Mouse (Mus musculus) G1E (cell line): ENCODE data around the gene Mgat2. TPM values are rescaled to one million over a fixed set of nuclear protein-coding genes. Genes with fewer than 3 reads are reported as not detected.
"Not testable (repeated sequence)": the region's sequence is repeated elsewhere in the genome, so short reads cannot be mapped to it uniquely, and the experiment has no call there.

ENCODE experiments used
- ATAC-seq: 2 replicates; pipeline ENCODE4 v1.8.0; 2016; ENCODE audit warnings: mild to moderate bottlenecking; ENCODE audit not compliant: insufficient number of reproducible peaks, poor library complexity, low FRiP score, severe bottlenecking; ENCODE audit errors: extremely low read depth
- DNase-seq: peaks from one replicate; pipeline ENCODE4 v3.0.0; 2012; ENCODE audit warnings: low spot score
- H3K27me3 ChIP-seq: 2 replicates; pipeline ENCODE4 v1.6.1; 2012; ENCODE audit warnings: mild to moderate bottlenecking, low read length, inconsistent platforms; ENCODE audit not compliant: insufficient read depth
- H3K36me3 ChIP-seq: replicated peaks from 2 replicates; pipeline ENCODE3; 2012; ENCODE audit warnings: mild to moderate bottlenecking, inconsistent platforms
- H3K4me1 ChIP-seq: 2 replicates; pipeline ENCODE4 v1.6.1; 2012; ENCODE audit warnings: low read depth, low read length, inconsistent platforms, mixed read lengths; ENCODE audit not compliant: insufficient read depth
- H3K4me3 ChIP-seq: 2 replicates; pipeline ENCODE4 v1.5.1; 2012; ENCODE audit warnings: low read depth, mild to moderate bottlenecking, inconsistent platforms, low read length, moderate library complexity, mixed read lengths
- H3K9me3 ChIP-seq: replicated peaks from 2 replicates; pipeline ENCODE4 v1.6.1; 2012; ENCODE audit warnings: inconsistent platforms
- CTCF ChIP-seq: IDR thresholded peaks from 2 replicates; pipeline ENCODE4 v1.5.1; 2012; ENCODE audit warnings: low read depth, low read length, inconsistent platforms, mixed read lengths
- GATA1 ChIP-seq: IDR thresholded peaks from 2 replicates; pipeline ENCODE4 v1.6.1; 2012; ENCODE audit warnings: borderline replicate concordance, low read length, inconsistent platforms, mixed read lengths
- GATA2 ChIP-seq: IDR thresholded peaks from 2 replicates; pipeline ENCODE4 v1.6.1; 2012; ENCODE audit warnings: low read depth, low read length, inconsistent platforms, borderline replicate concordance
- POLR2AphosphoS5 ChIP-seq: IDR thresholded peaks from 2 replicates; pipeline ENCODE4 v1.6.1; 2012; ENCODE audit warnings: low read depth, low read length, inconsistent platforms; ENCODE audit not compliant: insufficient replicate concordance
- TAL1 ChIP-seq: conservative IDR thresholded peaks from 2 replicates; pipeline ENCODE4 v1.6.1; 2012; ENCODE audit warnings: low read depth, low read length, inconsistent platforms, mixed read lengths
- polyA plus RNA-seq: library from polyadenylated mRNA; stranded (reverse); fragments of >175 nt; gene quantifications from 2 replicates; pipeline ENCODE4 v1.2.3, GENCODE M21; 2012
- total RNA-seq, 2 experiments: library from RNA; stranded (forward) in 1 of 2; stranded (reverse) in 1 of 2; fragments of 200-1000 nt in 1 of 2; fragments of >200 nt in 1 of 2; fragmentation: Nextera tagmentation in 1 of 2; gene quantifications; 2 replicates each; pipeline ENCODE4 v1.2.3; 2014 to 2017

The Mgat2 gene
- total and polyA plus RNA-seq, 3 experiments = 50.7 to 118 (median 112) TPM

DNA sequence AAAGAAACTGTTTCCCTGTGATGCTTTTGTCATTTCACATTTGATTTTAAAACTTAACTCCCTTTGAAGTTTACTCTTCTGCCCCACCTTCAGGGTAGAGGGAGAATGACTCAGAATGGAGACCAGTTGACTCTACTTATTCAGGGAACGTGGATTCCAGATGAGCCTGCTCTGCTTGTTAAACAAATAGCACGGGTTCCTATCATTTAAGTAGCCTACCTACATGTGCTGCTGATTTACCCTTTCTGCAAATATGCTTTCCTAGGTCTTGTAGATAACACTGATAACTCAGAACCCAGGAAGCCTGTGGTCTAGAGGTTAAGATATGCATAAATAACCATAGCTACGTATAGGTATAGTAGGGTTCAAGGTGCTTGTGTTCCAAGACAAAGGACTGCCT lies 19.1 kb upstream of the Mgat2 start:
- no peaks in the 10 kb centered on the region for H3K27me3 ChIP-seq
- peaks cover 32% of the 10 kb centered on the region for H3K4me1 ChIP-seq
- H3K9me3 ChIP-seq = no peaks in the 10 kb centered on the region
- H3K36me3 ChIP-seq = no peaks in the 10 kb centered on the region
- ATAC-seq (no peak), DNase-seq (no peak)
- no peak for TF ChIP-seq GATA2
- TF ChIP-seq CTCF = no peak
- no peak for TF ChIP-seq TAL1
- TF ChIP-seq GATA1 = no peak
- TF ChIP-seq POLR2AphosphoS5 = no peak
- H3K4me3 ChIP-seq = no peak overlapping the region

DNA sequence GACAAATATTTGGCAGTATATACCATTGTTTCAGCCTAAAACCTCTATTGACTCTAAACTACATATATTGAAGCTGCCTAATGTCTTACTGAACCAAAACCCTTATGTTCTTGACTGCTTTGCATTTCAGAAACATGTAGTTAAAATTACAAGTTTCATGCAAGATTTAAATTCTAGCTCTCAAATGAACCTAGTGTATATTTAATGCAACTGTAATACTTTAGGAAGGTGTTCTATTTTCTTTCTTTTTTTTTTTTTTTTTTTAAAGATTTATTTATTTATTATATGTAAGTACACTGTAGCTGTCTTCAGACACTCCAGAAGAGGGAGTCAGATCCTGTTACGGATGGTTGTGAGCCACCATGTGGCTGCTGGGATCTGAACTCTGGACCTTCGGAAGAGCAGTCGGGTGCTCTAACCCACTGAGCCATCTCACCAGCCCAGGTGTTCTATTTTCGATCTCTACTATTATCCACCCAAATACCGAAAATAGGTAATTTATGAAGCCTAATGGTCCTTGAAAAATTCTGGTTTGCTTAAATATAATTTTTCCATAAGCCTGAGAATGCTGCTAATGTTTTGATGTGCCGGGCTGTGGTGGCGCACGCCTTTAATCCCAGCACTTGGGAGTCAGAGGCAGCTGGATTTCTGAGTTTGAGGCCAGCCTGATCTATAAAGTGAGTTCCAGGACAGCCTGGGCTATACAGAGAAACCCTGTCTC lies 16.9 kb upstream of the Mgat2 start:
- ATAC-seq, H3K27me3 ChIP-seq, H3K9me3 ChIP-seq, DNase-seq, H3K4me3 ChIP-seq: not testable (repeated sequence)
- Histone ChIP-seq H3K36me3 (peaks cover 15% of the 10 kb centered on the region), H3K4me1 (peaks cover 41% of the 10 kb centered on the region)

DNA sequence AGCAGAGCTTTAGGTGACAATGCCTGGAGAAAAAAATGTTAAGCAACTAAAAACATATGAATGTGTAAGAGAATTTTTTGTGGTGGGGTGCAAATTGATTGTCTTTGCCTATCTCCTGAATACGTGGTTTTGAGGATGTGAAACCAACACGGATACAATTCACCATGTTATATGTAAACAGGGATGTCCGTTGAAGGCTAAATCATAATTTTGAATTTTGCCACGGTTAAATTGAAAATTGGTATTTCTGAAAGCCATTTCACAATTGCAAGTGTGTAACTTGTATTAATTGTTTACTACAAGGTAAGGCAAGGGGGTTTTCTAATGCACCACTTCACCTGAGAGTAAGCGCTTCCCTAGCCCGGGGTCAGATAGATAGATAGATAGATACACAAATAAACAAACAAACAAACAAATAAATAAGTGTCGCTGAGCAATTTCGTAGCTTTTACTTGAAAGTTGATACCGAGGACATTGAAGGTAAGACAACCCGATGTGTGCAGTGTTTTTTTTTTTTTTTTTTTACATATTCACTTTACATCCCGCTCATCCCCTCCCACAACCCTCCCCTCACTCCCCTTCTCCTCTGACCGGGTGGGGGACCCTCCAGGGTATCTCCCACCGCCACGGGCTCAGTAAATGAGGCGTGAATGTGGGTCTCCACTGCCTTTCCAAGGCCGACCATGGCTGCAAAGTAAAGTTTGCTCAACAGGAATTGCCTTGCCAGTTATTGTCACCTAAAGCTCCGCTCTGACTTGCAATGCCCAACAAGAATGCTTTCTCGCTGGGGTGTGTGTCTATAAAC lies 16.1 kb upstream of the Mgat2 start:
- Histone ChIP-seq H3K27me3 (no peaks in the 10 kb centered on the region), H3K4me3 (peak overlapping the region; percentile 87), H3K9me3 (no peaks in the 10 kb centered on the region), H3K4me1 (peaks cover 42% of the 10 kb centered on the region), H3K36me3 (peaks cover 20% of the 10 kb centered on the region)
- DNase-seq (no peak), ATAC-seq (peak; percentile 5; the same call in 1 of the 2 replicates)
- TF ChIP-seq TAL1 = no peak
- TF ChIP-seq POLR2AphosphoS5 = no peak
- no peak for TF ChIP-seq CTCF
- no peak for TF ChIP-seq GATA1
- TF ChIP-seq GATA2 = no peak

DNA sequence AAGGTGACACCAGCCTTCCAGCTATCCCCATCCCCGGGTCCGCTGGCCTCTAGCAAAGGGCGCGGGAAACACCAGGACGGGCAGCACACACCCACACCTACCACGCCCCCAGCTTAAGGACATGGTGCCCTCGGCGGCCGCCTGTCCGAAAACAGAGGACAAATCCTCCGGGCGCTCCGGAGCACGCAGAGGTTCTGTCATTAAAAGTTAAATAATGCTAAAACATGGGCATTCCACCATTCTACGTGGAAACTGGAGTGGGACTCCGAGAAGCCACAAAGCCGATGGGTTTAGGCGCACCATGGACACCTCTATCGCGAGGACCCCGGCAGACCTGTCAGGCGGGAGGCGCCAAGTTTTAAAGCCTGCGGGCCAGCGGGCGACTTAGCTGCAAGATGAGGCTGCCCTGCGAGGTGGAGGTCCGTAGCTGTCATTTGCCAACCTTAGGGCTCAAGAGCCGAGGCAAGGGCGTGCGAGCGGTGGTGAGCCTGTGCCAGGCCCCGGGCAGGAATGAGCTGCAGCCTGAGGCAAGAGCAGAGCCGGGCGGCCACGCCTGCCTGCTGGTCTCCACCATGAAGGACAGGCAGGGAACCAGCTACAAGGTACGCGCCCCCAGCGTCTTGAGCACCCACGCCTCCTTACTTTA lies 15.4 kb upstream of the Mgat2 start, which contains the start of gene Lrr1:
Gene Lrr1, plus strand, starts transcription at position 354 of the 646 bp plus-strand sequence.
- Histone ChIP-seq H3K36me3 (peaks cover 27% of the 10 kb centered on the region), H3K27me3 (no peaks in the 10 kb centered on the region), H3K4me1 (peaks cover 42% of the 10 kb centered on the region), H3K9me3 (no peaks in the 10 kb centered on the region), H3K4me3 (peak within 1 kb of the TSS; percentile 87)
- DNase-seq (peak; percentile 88), ATAC-seq (peak; percentile 83)
- TF ChIP-seq POLR2AphosphoS5 (peak; percentile 72; the same call in 1 of the 2 replicates), GATA1 (no peak)

DNA sequence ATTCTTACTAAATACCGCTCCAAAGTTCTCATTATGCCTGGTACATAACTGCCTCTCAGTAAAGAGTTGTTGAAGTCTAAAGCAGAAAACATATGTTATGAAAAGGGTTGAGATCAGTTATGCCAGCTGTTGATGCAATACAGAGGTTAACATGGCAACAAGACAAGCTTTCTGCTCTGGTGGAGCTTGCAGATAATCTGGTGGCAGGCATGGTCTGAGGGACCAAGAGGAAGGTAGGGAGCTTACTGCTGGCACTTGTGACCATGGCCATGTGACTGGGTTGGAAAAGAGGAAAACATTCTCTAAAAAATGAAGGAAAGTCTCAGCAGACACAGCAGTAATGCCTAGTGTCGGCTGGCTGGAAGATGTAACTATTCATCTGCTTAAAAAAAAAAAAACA lies 12.7 kb upstream of the Mgat2 start:
- no peaks in the 10 kb centered on the region for H3K9me3 ChIP-seq
- no peaks in the 10 kb centered on the region for H3K27me3 ChIP-seq
- DNase-seq (no peak), ATAC-seq (no peak)
- peaks cover 41% of the 10 kb centered on the region for H3K4me1 ChIP-seq
- H3K36me3 ChIP-seq = peaks cover 53% of the 10 kb centered on the region
- H3K4me3 ChIP-seq = no peak overlapping the region
- no peak for TF ChIP-seq TAL1
- no peak for TF ChIP-seq CTCF
- TF ChIP-seq POLR2AphosphoS5 = no peak
- TF ChIP-seq GATA1 = no peak
- TF ChIP-seq GATA2 = no peak

DNA sequence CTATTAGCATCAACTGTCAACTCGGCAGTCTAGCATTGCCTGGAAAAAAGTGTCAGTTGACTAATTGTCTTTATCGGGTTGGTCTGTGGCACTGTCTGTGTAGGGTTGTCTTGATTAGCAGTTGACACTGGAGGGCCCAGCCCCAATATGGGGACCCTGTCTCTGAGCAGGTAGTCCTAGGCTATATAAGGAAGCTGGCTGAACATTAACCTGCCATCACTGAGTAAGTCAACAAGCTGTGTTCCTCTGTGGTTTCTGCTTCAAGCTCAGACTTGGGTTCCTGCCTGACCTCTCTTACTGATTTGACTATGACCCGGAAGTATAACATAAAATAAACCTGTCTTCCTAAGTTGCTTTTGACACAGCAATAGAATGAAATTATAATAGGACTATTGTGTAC lies 8.0 kb upstream of the Mgat2 start:
- H3K36me3 ChIP-seq = peaks cover 85% of the 10 kb centered on the region
- TF ChIP-seq GATA1 = no peak
- TF ChIP-seq GATA2 = no peak

More for the DNA sequence above, 8.0 kb upstream of the Mgat2 start:
- H3K9me3 ChIP-seq = peaks cover 4% of the 10 kb centered on the region
- peaks cover 25% of the 10 kb centered on the region for H3K4me1 ChIP-seq
- DNase-seq = no peak
- ATAC-seq = no peak
- no peak overlapping the region for H3K4me3 ChIP-seq
- H3K27me3 ChIP-seq = no peaks in the 10 kb centered on the region
